In genomic region chr12:106474501-106475165, GRCm38 (mm10) we compare ENCODE assay signal across 9 mouse cellular contexts.
A peak's percentile ranks its signal among the peaks of the same experiment; 100 is the strongest.
DNase-seq lines count a peak whose midpoint lies in the region; ATAC-seq lines count a peak whose summit lies in the region.
"Had no signal": no experiment of that assay in that cellular context is flagged by ENCODE, and none has a peak within 500 bp of the region (broad histone marks: within the 10 kb centered on the region; RNA-seq: fewer than 3 reads in every experiment).

No protein-coding gene starts in this region.

- ATAC-seq in liver, embryonic 12.5 days: peak; percentile 57; the same call in 1 of the 2 replicates

- H3K4me2 ChIP-seq in liver, embryonic 12.5 days: peak overlapping the region; percentile 49
- H3K4me2 ChIP-seq: stomach, embryonic 15.5 days had no signal

- WGBS in forebrain, embryonic 10.5 days: 7% methylated on average over 24 of the region's 24 CpGs
- WGBS in liver, embryonic 12.5 days (ENCODE audit: insufficient replicate concordance): 2% methylated on average over 24 of the region's 24 CpGs

- H3K4me3 ChIP-seq in forebrain, embryonic 10.5 days: peak overlapping the region; percentile 32
- H3K4me3 ChIP-seq in liver, embryonic 12.5 days: peak overlapping the region; percentile 15; the same call in 1 of the 2 replicates
- H3K4me3 ChIP-seq: stomach, embryonic 15.5 days had no signal

- H3K27ac ChIP-seq in forebrain, embryonic 10.5 days: peak overlapping the region; percentile 56
- no peak overlapping the region for H3K27ac ChIP-seq in liver, embryonic 12.5 days
- H3K27ac ChIP-seq: stomach, embryonic 15.5 days had no signal

- peaks cover 49% of the 10 kb centered on the region for H3K4me1 ChIP-seq in forebrain, embryonic 10.5 days
- peaks cover 6% of the 10 kb centered on the region; the same call in 1 of the 2 replicates for H3K4me1 ChIP-seq in liver, embryonic 12.5 days
- H3K4me1 ChIP-seq: stomach, embryonic 15.5 days had no signal

- H3K9ac ChIP-seq in liver, embryonic 12.5 days: no peak overlapping the region
- H3K9ac ChIP-seq: stomach, embryonic 15.5 days had no signal

- H3K36me3 ChIP-seq in forebrain, embryonic 10.5 days (replicated peaks): no peaks in the 10 kb centered on the region
- no peaks in the 10 kb centered on the region for H3K36me3 ChIP-seq in liver, embryonic 12.5 days
- H3K36me3 ChIP-seq: stomach, embryonic 15.5 days had no signal

- peak; percentile 42 to 46 for DNase-seq in left cerebral cortex, adult 8-10 months (ENCODE audit: low spot score in 2 of 2)
- DNase-seq in left cerebral cortex, adult 18-20 months (ENCODE audit: low spot score in 2 of 2): no peak
- peak; percentile 57 for DNase-seq in forebrain, embryonic 10.5 days (ENCODE audit: extremely low spot score, low spot score)
- peak; percentile 51 for DNase-seq in right cerebral cortex, postnatal 4 days
- no peak for DNase-seq in spleen, postnatal 36 days (ENCODE audit: low spot score in 2 of 2)
- DNase-seq in testis, postnatal 14 days (ENCODE audit: low spot score): no peak
- no peak for DNase-seq in urinary bladder, postnatal 14 days (ENCODE audit: low spot score)

- peaks cover 51% of the 10 kb centered on the region for H3K27me3 ChIP-seq in forebrain, embryonic 10.5 days (ENCODE audit: poor library complexity, severe bottlenecking)
- peaks cover 33% of the 10 kb centered on the region for H3K27me3 ChIP-seq in liver, embryonic 12.5 days (replicated peaks)

- H3K9me3 ChIP-seq in forebrain, embryonic 10.5 days: no peaks in the 10 kb centered on the region
- no peaks in the 10 kb centered on the region for H3K9me3 ChIP-seq in liver, embryonic 12.5 days (replicated peaks)
- H3K9me3 ChIP-seq: stomach, embryonic 15.5 days had no signal

Comparison
In these comparisons a context has a peak if more than half of its experiments do, and no peak if none do; other contexts are left out.
1. DNase-seq: peak in left cerebral cortex, adult 8-10 months (2 of 2), forebrain, embryonic 10.5 days (single experiment) and right cerebral cortex, postnatal 4 days (single experiment); none in left cerebral cortex, adult 18-20 months (0 of 2), spleen, postnatal 36 days (0 of 2), testis, postnatal 14 days (single experiment) and urinary bladder, postnatal 14 days (single experiment).